Mouse (Mus musculus) forebrain, embryonic 13.5 days (tissue): Measurements from ENCODE around the gene Gucy2e. TPM values are rescaled to one million over a fixed set of nuclear protein-coding genes. Genes with fewer than 3 reads are reported as not detected.

ENCODE experiments used
- ATAC-seq: fragments of 200-750 bp; cut with Nextera tagmentation; 2 replicates; pipeline ENCODE4 v1.8.0; 2017
- H3K27ac ChIP-seq: fragments of 300-500 bp; sonication (generic); 2 replicates; pipeline ENCODE4 v1.5.1; 2015; ENCODE audit warnings: inconsistent platforms, mild to moderate bottlenecking, moderate library complexity
- H3K27me3 ChIP-seq: fragments of 300-500 bp; sonication (generic); 2 replicates; pipeline ENCODE4 v1.6.1; 2015; ENCODE audit warnings: mild to moderate bottlenecking, inconsistent platforms
- H3K36me3 ChIP-seq: fragments of 300-500 bp; sonication (generic); 2 replicates; pipeline ENCODE4 v1.6.1; 2015; ENCODE audit warnings: mild to moderate bottlenecking, inconsistent platforms; ENCODE audit not compliant: poor library complexity, severe bottlenecking
- H3K4me1 ChIP-seq: fragments of 300-500 bp; sonication (generic); 2 replicates; pipeline ENCODE4 v1.6.1; 2015; ENCODE audit warnings: inconsistent platforms
- H3K4me2 ChIP-seq: fragments of 300-500 bp; sonication (generic); 2 replicates; pipeline ENCODE4 v1.6.1; 2015; ENCODE audit warnings: inconsistent platforms, mild to moderate bottlenecking, moderate library complexity
- H3K4me3 ChIP-seq: fragments of 300-500 bp; sonication (generic); 2 replicates; pipeline ENCODE4 v1.5.1; 2015; ENCODE audit warnings: mild to moderate bottlenecking, inconsistent platforms
- H3K9ac ChIP-seq: fragments of 300-500 bp; sonication (generic); 2 replicates; pipeline ENCODE4 v1.6.1; 2015; ENCODE audit warnings: mild to moderate bottlenecking, inconsistent platforms
- H3K9me3 ChIP-seq: fragments of 300-500 bp; sonication (generic); replicated peaks from 2 replicates; pipeline ENCODE4 v1.6.1; 2016; ENCODE audit warnings: inconsistent platforms
- WGBS: fragments of 180-500 bp; shearing (Covaris S2); methylation state at CpG from one replicate; pipeline ENCODE4 v1.1.7; 2015; 5-methylcytosine and 5-hydroxymethylcytosine counted together
- polyA plus RNA-seq: library from polyadenylated mRNA; unstranded; fragments of >200 nt; fragmentation: Nextera tagmentation; extraction: Ambion mirVana; gene quantifications from 2 replicates; pipeline ENCODE4 v1.2.1, GENCODE M21; 2015

The Gucy2e gene
- polyA plus RNA-seq, 1 experiment from 2014 or later, result 0.18 TPM

- no peaks in the 10 kb centered on the region for H3K4me1 ChIP-seq
- H3K27ac ChIP-seq, result no peak overlapping the region
- H3K9ac ChIP-seq, result no peak overlapping the region
- no peak overlapping the region for H3K4me2 ChIP-seq
- no peak overlapping the region for H3K4me3 ChIP-seq
- WGBS, result 46% methylated on average over 4 of the region's 4 CpGs
- ATAC-seq, result no peak; the same call in 1 of the 2 replicates
- no peaks in the 10 kb centered on the region for H3K9me3 ChIP-seq
- peaks cover 2% of the 10 kb centered on the region; the same call in 1 of the 2 replicates for H3K27me3 ChIP-seq
- H3K36me3 ChIP-seq, result no peaks in the 10 kb centered on the region
Observed at GRCm38 (mm10) chr11:69257807-69258206, 21.0 kb upstream of the Gucy2e start.

GRCm38 (mm10) chr11:69257072-69257471 is 20.2 kb upstream of the Gucy2e start:
- 63% methylated on average over 2 of the region's 2 CpGs for WGBS

GRCm38 (mm10) chr11:69254808-69255207 is 18.0 kb upstream of the Gucy2e start:
- WGBS, result 80% methylated on average over 5 of the region's 5 CpGs
- Histone ChIP-seq H3K9ac (no peak overlapping the region), H3K4me3 (no peak overlapping the region), H3K27me3 (peaks cover 2% of the 10 kb centered on the region; the same call in 1 of the 2 replicates), H3K9me3 (no peaks in the 10 kb centered on the region), H3K27ac (no peak overlapping the region), H3K4me2 (no peak overlapping the region), H3K36me3 (no peaks in the 10 kb centered on the region), H3K4me1 (no peaks in the 10 kb centered on the region)
- no peak for ATAC-seq

More at GRCm38 (mm10) chr11:69257072-69257471, 20.2 kb upstream of the Gucy2e start:
- Histone ChIP-seq H3K4me3 (no peak overlapping the region), H3K9me3 (no peaks in the 10 kb centered on the region), H3K36me3 (no peaks in the 10 kb centered on the region), H3K4me2 (no peak overlapping the region), H3K27me3 (peaks cover 2% of the 10 kb centered on the region; the same call in 1 of the 2 replicates), H3K9ac (no peak overlapping the region), H3K4me1 (no peaks in the 10 kb centered on the region), H3K27ac (no peak overlapping the region)
- no peak for ATAC-seq

- Histone ChIP-seq H3K4me2 (no peak overlapping the region), H3K9ac (no peak overlapping the region), H3K27me3 (peaks cover 2% of the 10 kb centered on the region; the same call in 1 of the 2 replicates), H3K36me3 (no peaks in the 10 kb centered on the region), H3K9me3 (no peaks in the 10 kb centered on the region), H3K27ac (no peak overlapping the region), H3K4me1 (no peaks in the 10 kb centered on the region), H3K4me3 (no peak overlapping the region)
- no peak for ATAC-seq
- WGBS, result 56% methylated on average over 9 of the region's 9 CpGs
Observed at GRCm38 (mm10) chr11:69253131-69253530, 16.3 kb upstream of the Gucy2e start.

- no peaks in the 10 kb centered on the region for H3K9me3 ChIP-seq
- H3K4me1 ChIP-seq, result no peaks in the 10 kb centered on the region
- no peak overlapping the region for H3K27ac ChIP-seq
- H3K36me3 ChIP-seq, result no peaks in the 10 kb centered on the region
- no peak for ATAC-seq
- H3K4me3 ChIP-seq, result no peak overlapping the region
- H3K4me2 ChIP-seq, result no peak overlapping the region
- WGBS, result 85% methylated on average over 7 of the region's 7 CpGs
- peaks cover 5% of the 10 kb centered on the region; the same call in 1 of the 2 replicates for H3K27me3 ChIP-seq
- no peak overlapping the region for H3K9ac ChIP-seq
Observed at GRCm38 (mm10) chr11:69251953-69252352, 15.1 kb upstream of the Gucy2e start.

GRCm38 (mm10) chr11:69251135-69251842 is 14.5 kb upstream of the Gucy2e start:
- peaks cover 5% of the 10 kb centered on the region; the same call in 1 of the 2 replicates for H3K27me3 ChIP-seq
- no peak for ATAC-seq

GRCm38 (mm10) chr11:69250106-69250505 is 13.3 kb upstream of the Gucy2e start:
- Histone ChIP-seq H3K4me2 (no peak overlapping the region), H3K4me1 (no peaks in the 10 kb centered on the region), H3K36me3 (no peaks in the 10 kb centered on the region), H3K27ac (no peak overlapping the region), H3K9ac (no peak overlapping the region), H3K4me3 (no peak overlapping the region), H3K9me3 (no peaks in the 10 kb centered on the region), H3K27me3 (peaks cover 5% of the 10 kb centered on the region; the same call in 1 of the 2 replicates)
- WGBS, result 78% methylated on average over 5 of the region's 5 CpGs
- ATAC-seq, result no peak

More at GRCm38 (mm10) chr11:69251135-69251842, 14.5 kb upstream of the Gucy2e start:
- Histone ChIP-seq H3K27ac (no peak overlapping the region), H3K36me3 (no peaks in the 10 kb centered on the region), H3K4me2 (no peak overlapping the region), H3K4me1 (no peaks in the 10 kb centered on the region), H3K4me3 (no peak overlapping the region), H3K9me3 (no peaks in the 10 kb centered on the region), H3K9ac (no peak overlapping the region)
- 67% methylated on average over 14 of the region's 14 CpGs for WGBS

- WGBS, result 86% methylated on average over 3 of the region's 3 CpGs
- H3K9me3 ChIP-seq, result no peaks in the 10 kb centered on the region
- H3K9ac ChIP-seq, result no peak overlapping the region
- no peak overlapping the region for H3K4me2 ChIP-seq
- no peak overlapping the region for H3K4me3 ChIP-seq
- no peaks in the 10 kb centered on the region for H3K36me3 ChIP-seq
- no peaks in the 10 kb centered on the region for H3K4me1 ChIP-seq
- H3K27ac ChIP-seq, result no peak overlapping the region
- H3K27me3 ChIP-seq, result 0 out of 2 replicates have a peak, but pooled peaks cover 3% of the 10 kb centered on the region
- no peak for ATAC-seq
Observed at GRCm38 (mm10) chr11:69249131-69249530, 12.3 kb upstream of the Gucy2e start.

- H3K9me3 ChIP-seq, result no peaks in the 10 kb centered on the region
- no peak for ATAC-seq
- H3K9ac ChIP-seq, result no peak overlapping the region
- no peak overlapping the region for H3K4me2 ChIP-seq
- no peak overlapping the region for H3K4me3 ChIP-seq
- 52% methylated on average over 2 of the region's 2 CpGs for WGBS
- H3K27ac ChIP-seq, result no peak overlapping the region
- 0 out of 2 replicates have a peak, but pooled peaks cover 3% of the 10 kb centered on the region for H3K27me3 ChIP-seq
- H3K4me1 ChIP-seq, result no peaks in the 10 kb centered on the region
- H3K36me3 ChIP-seq, result no peaks in the 10 kb centered on the region
Observed at GRCm38 (mm10) chr11:69245643-69246042, 8.8 kb upstream of the Gucy2e start.

GRCm38 (mm10) chr11:69244911-69245310 is 8.1 kb upstream of the Gucy2e start:
- 0 out of 2 replicates have a peak, but pooled peaks cover 3% of the 10 kb centered on the region for H3K27me3 ChIP-seq
- H3K9ac ChIP-seq, result no peak overlapping the region
- ATAC-seq, result no peak
- H3K36me3 ChIP-seq, result no peaks in the 10 kb centered on the region
- H3K4me3 ChIP-seq, result no peak overlapping the region
- H3K27ac ChIP-seq, result no peak overlapping the region
- H3K4me1 ChIP-seq, result no peaks in the 10 kb centered on the region
- WGBS, result 33% methylated on average over 2 of the region's 2 CpGs
- H3K9me3 ChIP-seq, result no peaks in the 10 kb centered on the region
- H3K4me2 ChIP-seq, result no peak overlapping the region

GRCm38 (mm10) chr11:69236061-69236925 is 543 bp downstream of the Gucy2e start:
- Histone ChIP-seq H3K4me2 (peak overlapping the region; percentile 71), H3K9ac (peak overlapping the region; percentile 65), H3K9me3 (no peaks in the 10 kb centered on the region), H3K4me1 (peaks cover 17% of the 10 kb centered on the region), H3K27me3 (peaks cover 46% of the 10 kb centered on the region), H3K36me3 (no peaks in the 10 kb centered on the region), H3K4me3 (peak overlapping the region; percentile 48), H3K27ac (no peak overlapping the region)
- WGBS, result 2% methylated on average over 51 of the region's 51 CpGs
- no peak for ATAC-seq
